Comparison of ENCODE assay signal across 8 mouse cellular contexts in the genomic region with DNA sequence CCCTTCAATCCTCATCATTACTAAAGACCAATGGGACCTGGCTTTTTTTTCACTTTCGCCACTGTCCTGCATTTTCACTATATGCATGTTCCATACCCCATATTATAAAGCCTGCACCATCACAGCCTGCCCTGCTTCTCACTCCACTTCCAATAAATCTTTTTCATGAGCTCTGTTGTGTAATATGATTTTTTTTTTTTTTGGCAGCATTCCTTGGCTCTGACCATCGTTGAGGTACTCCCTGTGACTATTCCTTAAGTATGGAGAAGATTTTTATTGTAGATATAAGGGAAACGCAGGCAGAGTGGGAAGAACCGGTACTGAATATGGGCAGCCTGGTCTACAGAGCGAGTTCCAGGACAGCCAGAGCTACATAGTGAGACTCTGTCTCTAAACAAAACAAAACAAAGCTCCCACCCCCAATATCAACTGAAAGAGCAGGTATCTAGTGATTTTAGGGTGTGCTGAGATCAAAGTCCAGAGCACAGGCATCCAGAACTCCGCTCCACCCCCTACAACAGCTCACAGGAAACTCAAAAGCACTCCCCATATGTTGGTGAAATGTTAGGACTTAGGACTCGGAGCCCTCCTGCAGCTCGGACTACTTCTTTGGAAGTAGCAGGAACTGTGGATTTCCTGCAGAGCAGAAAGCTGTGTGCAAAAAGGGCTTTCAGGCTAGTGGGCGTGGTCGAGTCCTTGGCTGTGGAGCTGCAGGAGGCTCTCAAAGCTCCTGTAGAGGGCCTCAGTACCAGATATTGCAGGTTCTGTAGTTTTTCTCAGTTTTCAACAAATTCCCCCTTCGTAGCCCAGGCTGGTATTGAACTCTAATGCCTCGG. TPM values are rescaled to one million over a fixed set of nuclear protein-coding genes. Genes with fewer than 3 reads are reported as not detected.
DNase-seq lines count a peak whose midpoint lies in the region; ATAC-seq and TF ChIP-seq lines count a peak whose summit lies in the region.

No protein-coding gene starts in this region.

- H3K27ac ChIP-seq in embryonic facial prominence, embryonic 11.5 days (replicated peaks; ENCODE audit: low read depth, low read length): no peak overlapping the region
- peak overlapping the region; percentile 97; the same call in 1 of the 2 replicates for H3K27ac ChIP-seq in intestine, postnatal 0 days (ENCODE audit: low read depth, low read length)
- H3K27ac ChIP-seq in limb, embryonic 11.5 days (replicated peaks; ENCODE audit: low read depth, low read length): no peak overlapping the region
- H3K27ac ChIP-seq in midbrain, embryonic 12.5 days (replicated peaks): no peak overlapping the region

- no peaks in the 10 kb centered on the region for H3K9me3 ChIP-seq in embryonic facial prominence, embryonic 11.5 days (replicated peaks; ENCODE audit: control insufficient read depth, low read length)
- no peaks in the 10 kb centered on the region for H3K9me3 ChIP-seq in intestine, postnatal 0 days (ENCODE audit: control insufficient read depth)
- H3K9me3 ChIP-seq in limb, embryonic 11.5 days (ENCODE audit: control insufficient read depth, low read length): no peaks in the 10 kb centered on the region
- no peaks in the 10 kb centered on the region for H3K9me3 ChIP-seq in midbrain, embryonic 12.5 days

- H3K4me3 ChIP-seq in embryonic facial prominence, embryonic 11.5 days (ENCODE audit: low read depth, low read length): no peak overlapping the region
- peak overlapping the region; percentile 56; the same call in 1 of the 2 replicates for H3K4me3 ChIP-seq in intestine, postnatal 0 days (ENCODE audit: low read depth, low read length)
- H3K4me3 ChIP-seq in limb, embryonic 11.5 days (ENCODE audit: low read depth, low read length): no peak overlapping the region
- peak overlapping the region; percentile 78; the same call in 1 of the 2 replicates for H3K4me3 ChIP-seq in midbrain, embryonic 12.5 days

- WGBS in embryonic facial prominence, embryonic 11.5 days: 33% methylated on average over 12 of the region's 12 CpGs
- WGBS in intestine, postnatal 0 days: 21% methylated on average over 12 of the region's 12 CpGs
- WGBS in limb, embryonic 11.5 days: 31% methylated on average over 12 of the region's 12 CpGs
- WGBS in midbrain, embryonic 12.5 days: 37% methylated on average over 12 of the region's 12 CpGs

- no peaks in the 10 kb centered on the region for H3K4me1 ChIP-seq in embryonic facial prominence, embryonic 11.5 days (ENCODE audit: control insufficient read depth, insufficient read depth, low read length)
- 0 out of 2 replicates have a peak, but pooled peaks cover 3% of the 10 kb centered on the region for H3K4me1 ChIP-seq in intestine, postnatal 0 days (replicated peaks; ENCODE audit: control insufficient read depth, insufficient read depth, low read length)
- H3K4me1 ChIP-seq in limb, embryonic 11.5 days (ENCODE audit: control insufficient read depth, insufficient read depth, low read length): 0 out of 2 replicates have a peak, but pooled peaks cover 3% of the 10 kb centered on the region
- H3K4me1 ChIP-seq in midbrain, embryonic 12.5 days: peaks cover 21% of the 10 kb centered on the region

- no peak overlapping the region for H3K9ac ChIP-seq in embryonic facial prominence, embryonic 11.5 days (replicated peaks; ENCODE audit: low read length)
- no peak overlapping the region for H3K9ac ChIP-seq in intestine, postnatal 0 days (ENCODE audit: low read depth, low read length)
- H3K9ac ChIP-seq in limb, embryonic 11.5 days (ENCODE audit: low read length): peak overlapping the region; percentile 18; the same call in 1 of the 2 replicates
- no peak overlapping the region for H3K9ac ChIP-seq in midbrain, embryonic 12.5 days (replicated peaks)

- ATAC-seq in embryonic facial prominence, embryonic 11.5 days (replicated peaks; ENCODE audit: insufficient number of reproducible peaks, low FRiP score, low TSS enrichment, low read depth): no peak
- peak; percentile 57 for ATAC-seq in granulocyte monocyte progenitor cell, adult 5-6 weeks (replicated peaks; ENCODE audit: poor library complexity, severe bottlenecking)
- ATAC-seq in intestine, postnatal 0 days: peak; percentile 43
- no peak for ATAC-seq in limb, embryonic 11.5 days (ENCODE audit: insufficient number of reproducible peaks, low FRiP score, low TSS enrichment, low read depth)
- no peak for ATAC-seq in midbrain, embryonic 12.5 days (ENCODE audit: low FRiP score, low read depth)

- no peaks in the 10 kb centered on the region for H3K36me3 ChIP-seq in embryonic facial prominence, embryonic 11.5 days (replicated peaks; ENCODE audit: control insufficient read depth, insufficient read depth, low read depth, low read length)
- H3K36me3 ChIP-seq in intestine, postnatal 0 days (ENCODE audit: control insufficient read depth, insufficient read depth): 0 out of 2 replicates have a peak, but pooled peaks cover 4% of the 10 kb centered on the region
- no peaks in the 10 kb centered on the region for H3K36me3 ChIP-seq in limb, embryonic 11.5 days (ENCODE audit: control insufficient read depth, insufficient read depth, low read length)
- no peaks in the 10 kb centered on the region for H3K36me3 ChIP-seq in midbrain, embryonic 12.5 days

- no peak overlapping the region for H3K4me2 ChIP-seq in embryonic facial prominence, embryonic 11.5 days (ENCODE audit: low read depth, low read length)
- peak overlapping the region; percentile 71 for H3K4me2 ChIP-seq in intestine, postnatal 0 days (replicated peaks; ENCODE audit: low read depth)
- H3K4me2 ChIP-seq in limb, embryonic 11.5 days (ENCODE audit: low read depth, severe bottlenecking): peak overlapping the region; percentile 54; the same call in 1 of the 2 replicates
- H3K4me2 ChIP-seq in midbrain, embryonic 12.5 days (replicated peaks): peak overlapping the region; percentile 68; the same call in 1 of the 2 replicates

- peak; percentile 33 to 42 for DNase-seq in urinary bladder, adult 18-20 months (ENCODE audit: low spot score in 2 of 2)
- no peak for DNase-seq in urinary bladder, postnatal 10 days (ENCODE audit: low spot score)
- peak; percentile 75 for DNase-seq in embryonic facial prominence, embryonic 11.5 days (ENCODE audit: low spot score)
- peak; percentile 65 for DNase-seq in limb, embryonic 11.5 days (ENCODE audit: low spot score)
- DNase-seq in spleen, postnatal 10 days (ENCODE audit: low spot score in 2 of 2): peak; percentile 38 to 79

- TF ChIP-seq CTCF in intestine, postnatal 0 days (IDR thresholded peaks at IDR 0.05; ENCODE audit: low read depth): peak; percentile 53

- no peaks in the 10 kb centered on the region for H3K27me3 ChIP-seq in embryonic facial prominence, embryonic 11.5 days (ENCODE audit: control insufficient read depth, insufficient read depth, low read length)
- no peaks in the 10 kb centered on the region for H3K27me3 ChIP-seq in intestine, postnatal 0 days (replicated peaks; ENCODE audit: control insufficient read depth, insufficient read depth, low read length)
- no peaks in the 10 kb centered on the region for H3K27me3 ChIP-seq in limb, embryonic 11.5 days (ENCODE audit: control insufficient read depth, insufficient read depth, low read length)
- no peaks in the 10 kb centered on the region for H3K27me3 ChIP-seq in midbrain, embryonic 12.5 days

RNA-seq across cellular contexts. Expression of gene Trim26, which starts 1.1 kb away (rescaled TPM):
- 36.0 and 38.2 TPM in 2 replicates for polyA plus RNA-seq in embryonic facial prominence, embryonic 11.5 days (2014; fragmentation: Nextera tagmentation; extraction: Ambion mirVana)
- total RNA-seq in granulocyte monocyte progenitor cell, adult 5-6 weeks (2014; fragmentation: Nextera tagmentation): 16.1 and 25.1 TPM in 2 replicates
- 8.4 and 11.9 TPM in 2 replicates for total RNA-seq in granulocyte monocyte progenitor cell, adult 5-6 weeks (2017)
- polyA plus RNA-seq in intestine, postnatal 0 days (2015; fragmentation: Nextera tagmentation; extraction: Ambion mirVana): 27.4 and 32.2 TPM in 2 replicates
- 33.5 and 40.6 TPM in 2 replicates for polyA plus RNA-seq in limb, embryonic 11.5 days (2014; fragmentation: Nextera tagmentation; extraction: Ambion mirVana)
- 48.9 and 49.0 TPM in 2 replicates for polyA plus RNA-seq in midbrain, embryonic 12.5 days (2016; fragmentation: Nextera tagmentation; extraction: Ambion mirVana)

RNA-seq across cellular contexts. Expression of gene H2-M10.6, which starts 23.8 kb away (rescaled TPM):
- not detected in 2 replicates for polyA plus RNA-seq in embryonic facial prominence, embryonic 11.5 days (2014; fragmentation: Nextera tagmentation; extraction: Ambion mirVana)
- total RNA-seq in granulocyte monocyte progenitor cell, adult 5-6 weeks (2014; fragmentation: Nextera tagmentation): not detected in 2 replicates
- not detected in 2 replicates for total RNA-seq in granulocyte monocyte progenitor cell, adult 5-6 weeks (2017)
- polyA plus RNA-seq in intestine, postnatal 0 days (2015; fragmentation: Nextera tagmentation; extraction: Ambion mirVana): not detected in 2 replicates
- not detected in 2 replicates for polyA plus RNA-seq in limb, embryonic 11.5 days (2014; fragmentation: Nextera tagmentation; extraction: Ambion mirVana)
- not detected in 2 replicates for polyA plus RNA-seq in midbrain, embryonic 12.5 days (2016; fragmentation: Nextera tagmentation; extraction: Ambion mirVana)

RNA-seq across cellular contexts. Expression of gene Trim15, which starts 31.2 kb away (rescaled TPM):
- 0.25 and 0.39 TPM in 2 replicates for polyA plus RNA-seq in embryonic facial prominence, embryonic 11.5 days (2014; fragmentation: Nextera tagmentation; extraction: Ambion mirVana)
- total RNA-seq in granulocyte monocyte progenitor cell, adult 5-6 weeks (2014; fragmentation: Nextera tagmentation): not detected in 2 replicates
- not detected in 2 replicates for total RNA-seq in granulocyte monocyte progenitor cell, adult 5-6 weeks (2017)
- polyA plus RNA-seq in intestine, postnatal 0 days (2015; fragmentation: Nextera tagmentation; extraction: Ambion mirVana): 16.4 and 23.0 TPM in 2 replicates
- polyA plus RNA-seq in limb, embryonic 11.5 days (2014; fragmentation: Nextera tagmentation; extraction: Ambion mirVana): 0.08 and 0.51 TPM in 2 replicates
- 0.21 and 0.56 TPM in 2 replicates for polyA plus RNA-seq in midbrain, embryonic 12.5 days (2016; fragmentation: Nextera tagmentation; extraction: Ambion mirVana)

RNA-seq across cellular contexts. Expression of gene Trim10, which starts 33.6 kb away (rescaled TPM):
- 5.9 and 7.4 TPM in 2 replicates for polyA plus RNA-seq in embryonic facial prominence, embryonic 11.5 days (2014; fragmentation: Nextera tagmentation; extraction: Ambion mirVana)
- total RNA-seq in granulocyte monocyte progenitor cell, adult 5-6 weeks (2014; fragmentation: Nextera tagmentation): not detected in 2 replicates
- total RNA-seq in granulocyte monocyte progenitor cell, adult 5-6 weeks (2017): 0.39 TPM in 1 of 2 replicates, not detected in the other
- polyA plus RNA-seq in intestine, postnatal 0 days (2015; fragmentation: Nextera tagmentation; extraction: Ambion mirVana): 0.07 and 0.21 TPM in 2 replicates
- polyA plus RNA-seq in limb, embryonic 11.5 days (2014; fragmentation: Nextera tagmentation; extraction: Ambion mirVana): 5.0 and 6.0 TPM in 2 replicates
- polyA plus RNA-seq in midbrain, embryonic 12.5 days (2016; fragmentation: Nextera tagmentation; extraction: Ambion mirVana): 6.2 and 7.3 TPM in 2 replicates

RNA-seq across cellular contexts. Expression of gene Trim40, which starts 54.1 kb away (rescaled TPM):
- polyA plus RNA-seq in embryonic facial prominence, embryonic 11.5 days (2014; fragmentation: Nextera tagmentation; extraction: Ambion mirVana): not detected in 2 replicates
- not detected in 2 replicates for total RNA-seq in granulocyte monocyte progenitor cell, adult 5-6 weeks (2014; fragmentation: Nextera tagmentation)
- total RNA-seq in granulocyte monocyte progenitor cell, adult 5-6 weeks (2017): not detected in 2 replicates
- polyA plus RNA-seq in intestine, postnatal 0 days (2015; fragmentation: Nextera tagmentation; extraction: Ambion mirVana): 6.8 TPM in 2 replicates
- not detected in 2 replicates for polyA plus RNA-seq in limb, embryonic 11.5 days (2014; fragmentation: Nextera tagmentation; extraction: Ambion mirVana)
- not detected in 2 replicates for polyA plus RNA-seq in midbrain, embryonic 12.5 days (2016; fragmentation: Nextera tagmentation; extraction: Ambion mirVana)

Comparison
In these comparisons a context has a peak if more than half of its experiments do, and no peak if none do; other contexts are left out.
1. ATAC-seq: peak in granulocyte monocyte progenitor cell, adult 5-6 weeks (single experiment) and intestine, postnatal 0 days (single experiment); none in embryonic facial prominence, embryonic 11.5 days (single experiment), limb, embryonic 11.5 days (single experiment) and midbrain, embryonic 12.5 days (single experiment).
2. H3K4me3 ChIP-seq: peak in intestine, postnatal 0 days (single experiment) and midbrain, embryonic 12.5 days (single experiment); none in embryonic facial prominence, embryonic 11.5 days (single experiment) and limb, embryonic 11.5 days (single experiment).
3. RNA of gene Trim15, which starts 31.2 kb away (polyA plus RNA-seq): 16.4 to 23.0 TPM in intestine, postnatal 0 days; 0.21 to 0.56 TPM in midbrain, embryonic 12.5 days, 0.25 to 0.39 TPM in embryonic facial prominence, embryonic 11.5 days and 0.08 to 0.51 TPM in limb, embryonic 11.5 days; every median in the first group is over 10 times any median in the second.